Mouse (Mus musculus): ENCODE measurements around the gene Exoc4.

Exoc4 gene

GRCm38 (mm10) chr6:34013469-34013868, 764.6 kb downstream of the Exoc4 start:
- no peak for DNase-seq (ENCODE audit: low spot score in 2 of 2)
